Mouse (Mus musculus): ENCODE results near the gene Isyna1. TPM values are rescaled to one million over a fixed set of nuclear protein-coding genes. Genes with fewer than 3 reads are reported as not detected.

The Isyna1 gene
- polyA plus RNA-seq, 2 experiments = 94.4 to 213 TPM

DNA sequence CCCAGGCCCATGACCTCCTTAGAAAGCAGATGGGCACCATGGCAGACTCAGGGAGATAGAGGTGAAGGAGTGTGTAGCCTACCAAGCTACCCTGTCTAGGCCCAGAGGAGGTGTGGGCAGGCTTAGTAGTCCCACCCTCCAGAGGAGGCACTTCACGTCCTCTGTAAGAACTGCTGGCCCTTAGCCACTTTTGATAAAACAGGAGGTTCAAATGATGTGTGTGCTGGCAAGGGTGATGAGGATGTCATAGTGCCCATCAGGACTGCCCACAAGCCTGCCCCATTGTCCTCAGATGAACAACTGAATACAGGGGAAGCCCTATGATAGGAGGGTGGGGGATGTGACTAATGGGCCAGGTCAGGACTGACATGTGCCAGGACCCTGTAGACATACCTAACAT, 41.3 kb upstream of the Isyna1 start:
- TF ChIP-seq POLR2A (IDR thresholded peaks at IDR 0.05; ENCODE audit: borderline replicate concordance, extremely low read depth, insufficient read depth, insufficient read length) = no peak
- H3K4me1 ChIP-seq (ENCODE audit: control insufficient read depth, insufficient read depth, low read length) = no peaks in the 10 kb centered on the region
- no peaks in the 10 kb centered on the region for H3K27me3 ChIP-seq (ENCODE audit: control insufficient read depth, insufficient read depth, low read length)
- H3K36me3 ChIP-seq (ENCODE audit: control insufficient read depth, insufficient read depth, low read length) = no peaks in the 10 kb centered on the region
- H3K4me3 ChIP-seq (replicated peaks; ENCODE audit: low read length) = no peak overlapping the region
- no peak for DNase-seq (ENCODE audit: low spot score)
- H3K27ac ChIP-seq (replicated peaks; ENCODE audit: low read depth, low read length) = no peak overlapping the region
- no peaks in the 10 kb centered on the region for H3K9me3 ChIP-seq (ENCODE audit: control insufficient read depth, low read length)
- WGBS = 72% methylated on average over 1 of the region's 1 CpGs
- no peak overlapping the region for H3K4me2 ChIP-seq (replicated peaks; ENCODE audit: low read depth, low read length, severe bottlenecking)
- ATAC-seq (ENCODE audit: low FRiP score, low read depth) = no peak
- no peak overlapping the region for H3K9ac ChIP-seq (ENCODE audit: low read depth, low read length, severe bottlenecking)

DNA sequence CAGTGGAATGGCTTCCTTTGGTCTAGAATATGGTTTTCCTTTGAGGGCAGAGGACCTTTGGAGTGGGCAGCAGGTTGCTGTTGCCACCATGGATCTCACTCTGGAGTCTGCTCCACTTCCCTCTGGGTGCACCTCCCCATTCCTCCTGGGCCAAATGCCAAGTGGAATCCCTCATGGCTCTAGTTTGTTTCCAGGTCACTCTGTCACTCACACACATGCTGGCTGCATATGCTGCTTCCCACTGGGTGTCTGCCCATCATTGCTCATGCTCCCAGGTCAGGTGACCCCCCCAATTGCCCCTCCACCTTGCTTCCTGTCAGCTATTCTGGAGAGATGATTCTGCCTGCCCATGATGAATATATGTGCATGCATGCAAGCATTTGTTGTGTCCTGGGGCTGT, 40.4 kb upstream of the Isyna1 start:
- TF ChIP-seq POLR2A (IDR thresholded peaks at IDR 0.05; ENCODE audit: borderline replicate concordance, extremely low read depth, insufficient read depth, insufficient read length) = no peak
- H3K4me3 ChIP-seq (replicated peaks; ENCODE audit: low read length) = no peak overlapping the region
- no peak overlapping the region for H3K9ac ChIP-seq (ENCODE audit: low read depth, low read length, severe bottlenecking)
- H3K27me3 ChIP-seq (ENCODE audit: control insufficient read depth, insufficient read depth, low read length) = no peaks in the 10 kb centered on the region
- H3K4me1 ChIP-seq (ENCODE audit: control insufficient read depth, insufficient read depth, low read length) = no peaks in the 10 kb centered on the region
- no peak for DNase-seq (ENCODE audit: low spot score)
- no peak for ATAC-seq (ENCODE audit: low FRiP score, low read depth)
- H3K27ac ChIP-seq (replicated peaks; ENCODE audit: low read depth, low read length) = no peak overlapping the region
- no peak overlapping the region for H3K4me2 ChIP-seq (replicated peaks; ENCODE audit: low read depth, low read length, severe bottlenecking)
- no peaks in the 10 kb centered on the region for H3K36me3 ChIP-seq (ENCODE audit: control insufficient read depth, insufficient read depth, low read length)
- H3K9me3 ChIP-seq (ENCODE audit: control insufficient read depth, low read length) = no peaks in the 10 kb centered on the region

DNA sequence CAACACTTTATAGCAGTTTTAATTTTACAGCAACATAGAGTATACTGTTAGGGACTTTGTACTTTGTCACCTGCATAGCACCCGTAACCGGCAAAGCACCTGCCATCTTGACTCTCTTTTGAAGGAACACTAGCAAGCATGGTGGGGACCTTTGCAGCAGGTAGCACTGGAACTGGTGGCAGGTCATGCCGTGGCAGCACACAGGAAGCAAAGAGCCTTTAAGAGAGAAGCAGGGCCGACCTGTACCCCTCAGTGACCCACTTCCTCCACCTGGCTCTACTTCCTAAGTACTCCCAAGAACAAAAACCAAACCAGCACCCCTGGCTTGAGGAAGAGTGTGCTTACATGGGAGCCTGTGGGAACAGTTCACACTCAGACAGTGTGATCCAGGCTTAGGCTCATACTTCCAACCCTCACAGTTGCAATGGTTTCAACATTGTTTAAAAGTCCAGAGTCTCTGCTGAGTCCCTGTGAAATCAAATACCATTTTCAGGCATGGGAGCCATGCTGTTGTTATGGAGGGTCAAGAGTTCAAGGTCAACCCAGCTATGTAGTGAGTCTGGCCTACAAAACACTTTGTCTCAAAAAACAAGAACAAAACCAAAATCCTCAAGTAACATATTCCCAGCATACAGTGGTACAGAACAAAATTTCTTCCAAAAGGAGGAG, 39.0 kb upstream of the Isyna1 start:
- TF ChIP-seq POLR2A (IDR thresholded peaks at IDR 0.05; ENCODE audit: borderline replicate concordance, extremely low read depth, insufficient read depth, insufficient read length) = no peak
- no peak for DNase-seq (ENCODE audit: low spot score)
- WGBS = 88% methylated on average over 4 of the region's 4 CpGs
- Histone ChIP-seq H3K36me3 (ENCODE audit: control insufficient read depth, insufficient read depth, low read length) (peaks cover 3% of the 10 kb centered on the region; the same call in 1 of the 2 replicates), H3K27me3 (ENCODE audit: control insufficient read depth, insufficient read depth, low read length) (no peaks in the 10 kb centered on the region), H3K4me1 (ENCODE audit: control insufficient read depth, insufficient read depth, low read length) (no peaks in the 10 kb centered on the region), H3K4me2 (replicated peaks; ENCODE audit: low read depth, low read length, severe bottlenecking) (no peak overlapping the region), H3K27ac (replicated peaks; ENCODE audit: low read depth, low read length) (no peak overlapping the region), H3K9ac (ENCODE audit: low read depth, low read length, severe bottlenecking) (no peak overlapping the region), H3K9me3 (ENCODE audit: control insufficient read depth, low read length) (no peaks in the 10 kb centered on the region), H3K4me3 (replicated peaks; ENCODE audit: low read length) (no peak overlapping the region)
- no peak for ATAC-seq (ENCODE audit: low FRiP score, low read depth)

DNA sequence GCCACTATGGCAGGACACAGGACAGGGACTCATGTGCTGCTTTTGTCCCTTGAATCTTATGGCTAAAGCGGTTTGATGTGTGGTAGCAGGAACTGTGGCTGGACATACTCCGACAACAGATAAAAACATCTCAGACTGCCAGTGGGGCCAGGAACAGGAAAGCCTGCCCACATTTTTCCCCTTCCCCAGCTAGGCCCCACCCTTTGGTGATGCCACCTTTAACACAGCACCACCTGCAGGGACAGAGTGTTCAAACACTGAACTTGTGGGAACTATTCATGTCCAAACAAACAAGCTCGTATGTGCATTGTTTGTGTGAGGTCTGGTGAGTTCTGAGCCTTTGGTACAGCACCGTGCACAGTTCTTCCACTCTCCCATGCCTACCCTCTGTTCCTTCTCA, 35.8 kb upstream of the Isyna1 start:
- H3K9ac ChIP-seq (ENCODE audit: low read depth, low read length, severe bottlenecking) = no peak overlapping the region
- no peak for TF ChIP-seq POLR2A (IDR thresholded peaks at IDR 0.05; ENCODE audit: borderline replicate concordance, extremely low read depth, insufficient read depth, insufficient read length)
- H3K4me1 ChIP-seq (ENCODE audit: control insufficient read depth, insufficient read depth, low read length) = no peaks in the 10 kb centered on the region
- no peak overlapping the region for H3K4me3 ChIP-seq (replicated peaks; ENCODE audit: low read length)
- ATAC-seq (ENCODE audit: low FRiP score, low read depth) (no peak), DNase-seq (ENCODE audit: low spot score) (no peak)
- no peak overlapping the region for H3K27ac ChIP-seq (replicated peaks; ENCODE audit: low read depth, low read length)
- H3K9me3 ChIP-seq (ENCODE audit: control insufficient read depth, low read length) = no peaks in the 10 kb centered on the region
- WGBS = 62% methylated on average over 4 of the region's 4 CpGs
- no peak overlapping the region for H3K4me2 ChIP-seq (replicated peaks; ENCODE audit: low read depth, low read length, severe bottlenecking)
- peaks cover 3% of the 10 kb centered on the region; the same call in 1 of the 2 replicates for H3K36me3 ChIP-seq (ENCODE audit: control insufficient read depth, insufficient read depth, low read length)
- H3K27me3 ChIP-seq (ENCODE audit: control insufficient read depth, insufficient read depth, low read length) = no peaks in the 10 kb centered on the region

DNA sequence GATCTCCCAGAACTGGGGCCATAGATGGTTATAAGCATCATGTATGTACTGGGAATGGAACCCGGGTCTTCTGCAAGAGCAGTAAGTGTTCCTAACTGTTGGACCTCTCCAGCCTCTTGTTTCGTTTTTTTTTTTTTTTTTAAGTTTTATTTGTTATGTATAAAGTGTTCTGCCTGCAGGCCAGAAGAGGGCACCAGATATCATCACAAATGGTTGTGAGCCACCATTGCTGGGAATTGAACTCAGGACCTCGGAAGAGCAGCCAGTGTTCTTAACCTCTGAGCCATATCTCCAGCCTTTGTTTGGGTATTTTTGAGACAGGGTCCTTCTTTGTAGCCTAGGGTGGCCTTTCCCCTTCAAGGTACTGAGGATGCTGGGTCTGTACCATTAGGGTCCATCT, 35.2 kb upstream of the Isyna1 start:
- no peak for ATAC-seq (ENCODE audit: low FRiP score, low read depth)
- no peak for DNase-seq (ENCODE audit: low spot score)
- TF ChIP-seq POLR2A (IDR thresholded peaks at IDR 0.05; ENCODE audit: borderline replicate concordance, extremely low read depth, insufficient read depth, insufficient read length) = no peak

More for the DNA sequence above, 35.2 kb upstream of the Isyna1 start:
- H3K4me2 ChIP-seq (replicated peaks; ENCODE audit: low read depth, low read length, severe bottlenecking) = no peak overlapping the region
- no peak overlapping the region for H3K4me3 ChIP-seq (replicated peaks; ENCODE audit: low read length)
- H3K27ac ChIP-seq (replicated peaks; ENCODE audit: low read depth, low read length) = no peak overlapping the region
- H3K9ac ChIP-seq (ENCODE audit: low read depth, low read length, severe bottlenecking) = no peak overlapping the region
- 75% methylated on average over 3 of the region's 3 CpGs for WGBS
- no peaks in the 10 kb centered on the region for H3K4me1 ChIP-seq (ENCODE audit: control insufficient read depth, insufficient read depth, low read length)
- no peaks in the 10 kb centered on the region for H3K27me3 ChIP-seq (ENCODE audit: control insufficient read depth, insufficient read depth, low read length)
- peaks cover 3% of the 10 kb centered on the region; the same call in 1 of the 2 replicates for H3K36me3 ChIP-seq (ENCODE audit: control insufficient read depth, insufficient read depth, low read length)
- H3K9me3 ChIP-seq (ENCODE audit: control insufficient read depth, low read length) = no peaks in the 10 kb centered on the region

Data from limb, embryonic 14.5 days (tissue).